Mouse (Mus musculus) forelimb bud, embryonic 11.5 days (tissue): ENCODE results near the gene Nanos2.

Experiments
- DNase-seq: peaks from one replicate; pipeline ENCODE4 v3.0.0-alpha.2; 2012; ENCODE audit warnings: low read depth, low spot score

The Nanos2 gene

GRCm38 (mm10) chr7:19017909-19018308 lies 30.7 kb downstream of the Nanos2 start:
- DNase-seq: no peak

- DNase-seq: no peak
Observed at GRCm38 (mm10) chr7:19021048-19021447, 33.8 kb downstream of the Nanos2 start.

- DNase-seq: no peak
Observed at GRCm38 (mm10) chr7:19022189-19022958, 35.2 kb downstream of the Nanos2 start.

- DNase-seq: no peak
Observed at GRCm38 (mm10) chr7:19023357-19023814, 36.2 kb downstream of the Nanos2 start, which contains the start of gene Foxa3. Gene Foxa3, minus strand, starts transcription at chr7:19023538.

- DNase-seq: peak; percentile 98
Observed at GRCm38 (mm10) chr7:19024096-19024506, 36.9 kb downstream of the Nanos2 start, which contains the start of gene Sympk. Gene Sympk, plus strand, starts transcription at chr7:19024377.

- DNase-seq: peak; percentile 29
Observed at GRCm38 (mm10) chr7:19024581-19025255, 37.5 kb downstream of the Nanos2 start.

- DNase-seq: no peak
Observed at GRCm38 (mm10) chr7:19028067-19028466, 40.9 kb downstream of the Nanos2 start.

GRCm38 (mm10) chr7:19029084-19029653 lies 42.0 kb downstream of the Nanos2 start:
- DNase-seq: peak; percentile 71

GRCm38 (mm10) chr7:19031641-19032040 lies 44.4 kb downstream of the Nanos2 start:
- DNase-seq: no peak
